Mouse (Mus musculus): ENCODE data around the gene Ptpre. TPM values are rescaled to one million over a fixed set of nuclear protein-coding genes. Genes with fewer than 3 reads are reported as not detected.

The Ptpre gene
- polyA plus RNA-seq, 1 experiment from 2014 or later: 2.0 TPM

GRCm38 (mm10) chr7:135631776-135632552 is 94.7 kb downstream of the Ptpre start:
- Histone ChIP-seq H3K4me3 (ENCODE audit: low read length) (no peak overlapping the region), H3K36me3 (ENCODE audit: control insufficient read depth, insufficient read depth, low read length) (no peaks in the 10 kb centered on the region), H3K4me1 (ENCODE audit: control insufficient read depth, insufficient read depth, low read length) (no peaks in the 10 kb centered on the region; the same call in 1 of the 2 replicates), H3K4me2 (replicated peaks; ENCODE audit: low read depth, low read length) (no peak overlapping the region), H3K27ac (ENCODE audit: low read depth, low read length) (no peak overlapping the region), H3K9me3 (ENCODE audit: control insufficient read depth, low read length) (no peaks in the 10 kb centered on the region), H3K9ac (ENCODE audit: low read depth, low read length) (no peak overlapping the region), H3K27me3 (ENCODE audit: control insufficient read depth, insufficient read depth, low read length) (no peaks in the 10 kb centered on the region)
- no peak for ATAC-seq (ENCODE audit: low FRiP score, low TSS enrichment)
- 51% methylated on average over 8 of the region's 8 CpGs for WGBS

- H3K4me1 ChIP-seq (ENCODE audit: control insufficient read depth, insufficient read depth, low read length): no peaks in the 10 kb centered on the region; the same call in 1 of the 2 replicates
- H3K4me3 ChIP-seq (ENCODE audit: low read length): no peak overlapping the region
- no peak overlapping the region for H3K9ac ChIP-seq (ENCODE audit: low read depth, low read length)
- no peak overlapping the region for H3K4me2 ChIP-seq (replicated peaks; ENCODE audit: low read depth, low read length)
- no peak overlapping the region for H3K27ac ChIP-seq (ENCODE audit: low read depth, low read length)
- H3K27me3 ChIP-seq (ENCODE audit: control insufficient read depth, insufficient read depth, low read length): no peaks in the 10 kb centered on the region
- no peak for ATAC-seq (ENCODE audit: low FRiP score, low TSS enrichment)
- no peaks in the 10 kb centered on the region for H3K36me3 ChIP-seq (ENCODE audit: control insufficient read depth, insufficient read depth, low read length)
- H3K9me3 ChIP-seq (ENCODE audit: control insufficient read depth, low read length): no peaks in the 10 kb centered on the region
- WGBS: 76% methylated on average over 7 of the region's 7 CpGs
Measured at GRCm38 (mm10) chr7:135632716-135633258, 95.5 kb downstream of the Ptpre start.

- WGBS: 76% methylated on average over 16 of the region's 16 CpGs
- no peak overlapping the region for H3K9ac ChIP-seq (ENCODE audit: low read depth, low read length)
- H3K4me2 ChIP-seq (replicated peaks; ENCODE audit: low read depth, low read length): no peak overlapping the region
- no peaks in the 10 kb centered on the region for H3K9me3 ChIP-seq (ENCODE audit: control insufficient read depth, low read length)
- no peak for ATAC-seq (ENCODE audit: low FRiP score, low TSS enrichment)
- no peaks in the 10 kb centered on the region for H3K4me1 ChIP-seq (ENCODE audit: control insufficient read depth, insufficient read depth, low read length)
- H3K36me3 ChIP-seq (ENCODE audit: control insufficient read depth, insufficient read depth, low read length): no peaks in the 10 kb centered on the region
- no peak overlapping the region for H3K4me3 ChIP-seq (ENCODE audit: low read length)
- H3K27me3 ChIP-seq (ENCODE audit: control insufficient read depth, insufficient read depth, low read length): no peaks in the 10 kb centered on the region
- no peak overlapping the region for H3K27ac ChIP-seq (ENCODE audit: low read depth, low read length)
Measured at GRCm38 (mm10) chr7:135634851-135635624, 97.8 kb downstream of the Ptpre start.

GRCm38 (mm10) chr7:135637406-135637980 is 100.2 kb downstream of the Ptpre start:
- Histone ChIP-seq H3K36me3 (ENCODE audit: control insufficient read depth, insufficient read depth, low read length) (no peaks in the 10 kb centered on the region), H3K27me3 (ENCODE audit: control insufficient read depth, insufficient read depth, low read length) (no peaks in the 10 kb centered on the region), H3K4me1 (ENCODE audit: control insufficient read depth, insufficient read depth, low read length) (no peaks in the 10 kb centered on the region), H3K27ac (ENCODE audit: low read depth, low read length) (no peak overlapping the region), H3K4me3 (ENCODE audit: low read length) (no peak overlapping the region), H3K9ac (ENCODE audit: low read depth, low read length) (no peak overlapping the region), H3K9me3 (ENCODE audit: control insufficient read depth, low read length) (no peaks in the 10 kb centered on the region), H3K4me2 (replicated peaks; ENCODE audit: low read depth, low read length) (no peak overlapping the region)
- ATAC-seq (ENCODE audit: low FRiP score, low TSS enrichment): no peak
- 64% methylated on average over 13 of the region's 13 CpGs for WGBS

GRCm38 (mm10) chr7:135639361-135639760 is 102.1 kb downstream of the Ptpre start:
- Histone ChIP-seq H3K36me3 (ENCODE audit: control insufficient read depth, insufficient read depth, low read length) (no peaks in the 10 kb centered on the region), H3K9ac (ENCODE audit: low read depth, low read length) (no peak overlapping the region), H3K4me3 (ENCODE audit: low read length) (no peak overlapping the region), H3K4me2 (replicated peaks; ENCODE audit: low read depth, low read length) (no peak overlapping the region), H3K27ac (ENCODE audit: low read depth, low read length) (no peak overlapping the region), H3K27me3 (ENCODE audit: control insufficient read depth, insufficient read depth, low read length) (no peaks in the 10 kb centered on the region), H3K4me1 (ENCODE audit: control insufficient read depth, insufficient read depth, low read length) (no peaks in the 10 kb centered on the region), H3K9me3 (ENCODE audit: control insufficient read depth, low read length) (no peaks in the 10 kb centered on the region)
- 66% methylated on average over 2 of the region's 2 CpGs for WGBS
- no peak for ATAC-seq (ENCODE audit: low FRiP score, low TSS enrichment)

GRCm38 (mm10) chr7:135641698-135642507 is 104.6 kb downstream of the Ptpre start:
- Histone ChIP-seq H3K36me3 (ENCODE audit: control insufficient read depth, insufficient read depth, low read length) (no peaks in the 10 kb centered on the region), H3K27me3 (ENCODE audit: control insufficient read depth, insufficient read depth, low read length) (no peaks in the 10 kb centered on the region), H3K4me2 (replicated peaks; ENCODE audit: low read depth, low read length) (no peak overlapping the region), H3K9me3 (ENCODE audit: control insufficient read depth, low read length) (no peaks in the 10 kb centered on the region), H3K4me1 (ENCODE audit: control insufficient read depth, insufficient read depth, low read length) (no peaks in the 10 kb centered on the region), H3K9ac (ENCODE audit: low read depth, low read length) (no peak overlapping the region), H3K4me3 (ENCODE audit: low read length) (no peak overlapping the region), H3K27ac (ENCODE audit: low read depth, low read length) (no peak overlapping the region)
- WGBS: 61% methylated on average over 14 of the region's 14 CpGs
- ATAC-seq (ENCODE audit: low FRiP score, low TSS enrichment): no peak

GRCm38 (mm10) chr7:135644452-135644851 is 107.2 kb downstream of the Ptpre start:
- WGBS: 86% methylated on average over 1 of the region's 1 CpGs
- no peaks in the 10 kb centered on the region for H3K27me3 ChIP-seq (ENCODE audit: control insufficient read depth, insufficient read depth, low read length)
- no peaks in the 10 kb centered on the region for H3K9me3 ChIP-seq (ENCODE audit: control insufficient read depth, low read length)
- no peaks in the 10 kb centered on the region for H3K4me1 ChIP-seq (ENCODE audit: control insufficient read depth, insufficient read depth, low read length)
- H3K27ac ChIP-seq (ENCODE audit: low read depth, low read length): no peak overlapping the region
- H3K36me3 ChIP-seq (ENCODE audit: control insufficient read depth, insufficient read depth, low read length): no peaks in the 10 kb centered on the region
- H3K4me2 ChIP-seq (replicated peaks; ENCODE audit: low read depth, low read length): no peak overlapping the region
- H3K4me3 ChIP-seq (ENCODE audit: low read length): no peak overlapping the region
- ATAC-seq (ENCODE audit: low FRiP score, low TSS enrichment): no peak
- H3K9ac ChIP-seq (ENCODE audit: low read depth, low read length): no peak overlapping the region

GRCm38 (mm10) chr7:135646976-135647375 is 109.7 kb downstream of the Ptpre start:
- Histone ChIP-seq H3K4me1 (ENCODE audit: control insufficient read depth, insufficient read depth, low read length) (no peaks in the 10 kb centered on the region), H3K9me3 (ENCODE audit: control insufficient read depth, low read length) (no peaks in the 10 kb centered on the region), H3K36me3 (ENCODE audit: control insufficient read depth, insufficient read depth, low read length) (no peaks in the 10 kb centered on the region), H3K4me3 (ENCODE audit: low read length) (no peak overlapping the region), H3K27me3 (ENCODE audit: control insufficient read depth, insufficient read depth, low read length) (no peaks in the 10 kb centered on the region), H3K27ac (ENCODE audit: low read depth, low read length) (no peak overlapping the region), H3K4me2 (replicated peaks; ENCODE audit: low read depth, low read length) (no peak overlapping the region), H3K9ac (ENCODE audit: low read depth, low read length) (no peak overlapping the region)
- ATAC-seq (ENCODE audit: low FRiP score, low TSS enrichment): no peak
- 89% methylated on average over 6 of the region's 6 CpGs for WGBS
